Mouse (Mus musculus): Measurements from ENCODE around the gene Mapk7. TPM values are rescaled to one million over a fixed set of nuclear protein-coding genes. Genes with fewer than 3 reads are reported as not detected.

Gene Mapk7
- polyA plus RNA-seq, 1 experiment from 2014 or later: 36.2 TPM

- H3K9ac ChIP-seq (replicated peaks; ENCODE audit: low read depth): no peak overlapping the region
- DNase-seq (ENCODE audit: low spot score) (peak; percentile 56), ATAC-seq (peak; percentile 77)
- no peak overlapping the region for H3K4me2 ChIP-seq (replicated peaks; ENCODE audit: low read depth, low read length)
- 57% methylated on average over 5 of the region's 5 CpGs for WGBS
- H3K4me3 ChIP-seq (ENCODE audit: low read depth, low read length): no peak overlapping the region
- TF ChIP-seq CTCF (IDR thresholded peaks at IDR 0.05) (no peak), EP300 (IDR thresholded peaks at IDR 0.05) (peak; percentile 79)
- H3K36me3 ChIP-seq (ENCODE audit: insufficient read depth, low read length): peaks cover 4% of the 10 kb centered on the region; the same call in 1 of the 2 replicates
- peak overlapping the region; percentile 73 for H3K27ac ChIP-seq (ENCODE audit: low read length)
- H3K27me3 ChIP-seq (replicated peaks; ENCODE audit: insufficient read depth, low read length): no peaks in the 10 kb centered on the region
- peaks cover 19% of the 10 kb centered on the region; the same call in 1 of the 2 replicates for H3K4me1 ChIP-seq (ENCODE audit: insufficient read depth, low read depth, low read length)
- H3K9me3 ChIP-seq (ENCODE audit: low read length): no peaks in the 10 kb centered on the region
These were observed 39.4 kb upstream of the Mapk7 start for GRCm38 (mm10) chr11:61533571-61533970.

GRCm38 (mm10) chr11:61532820-61533219, 38.6 kb upstream of the Mapk7 start:
- H3K9me3 ChIP-seq (ENCODE audit: low read length): no peaks in the 10 kb centered on the region
- H3K9ac ChIP-seq (replicated peaks; ENCODE audit: low read depth): no peak overlapping the region
- ATAC-seq: no peak
- H3K36me3 ChIP-seq (ENCODE audit: insufficient read depth, low read length): peaks cover 4% of the 10 kb centered on the region; the same call in 1 of the 2 replicates
- peak; percentile 39 for DNase-seq (ENCODE audit: low spot score)
- H3K4me3 ChIP-seq (ENCODE audit: low read depth, low read length): no peak overlapping the region
- no peaks in the 10 kb centered on the region for H3K27me3 ChIP-seq (replicated peaks; ENCODE audit: insufficient read depth, low read length)
- 81% methylated on average over 2 of the region's 2 CpGs for WGBS
- H3K27ac ChIP-seq (ENCODE audit: low read length): peak overlapping the region; percentile 73
- TF ChIP-seq CTCF (IDR thresholded peaks at IDR 0.05): no peak
- TF ChIP-seq EP300 (IDR thresholded peaks at IDR 0.05): no peak
- peaks cover 19% of the 10 kb centered on the region; the same call in 1 of the 2 replicates for H3K4me1 ChIP-seq (ENCODE audit: insufficient read depth, low read depth, low read length)
- no peak overlapping the region for H3K4me2 ChIP-seq (replicated peaks; ENCODE audit: low read depth, low read length)

GRCm38 (mm10) chr11:61529268-61529713, 35.1 kb upstream of the Mapk7 start:
- Histone ChIP-seq H3K27me3 (replicated peaks; ENCODE audit: insufficient read depth, low read length) (no peaks in the 10 kb centered on the region), H3K4me1 (ENCODE audit: insufficient read depth, low read depth, low read length) (peaks cover 14% of the 10 kb centered on the region; the same call in 1 of the 2 replicates), H3K9me3 (ENCODE audit: low read length) (no peaks in the 10 kb centered on the region), H3K36me3 (ENCODE audit: insufficient read depth, low read length) (peaks cover 4% of the 10 kb centered on the region; the same call in 1 of the 2 replicates), H3K27ac (ENCODE audit: low read length) (peak overlapping the region; percentile 58; the same call in 1 of the 2 replicates), H3K4me3 (ENCODE audit: low read depth, low read length) (no peak overlapping the region), H3K9ac (replicated peaks; ENCODE audit: low read depth) (no peak overlapping the region), H3K4me2 (replicated peaks; ENCODE audit: low read depth, low read length) (no peak overlapping the region)
- peak; percentile 83 for DNase-seq (ENCODE audit: low spot score)
- TF ChIP-seq EP300 (IDR thresholded peaks at IDR 0.05): peak; percentile 47; the same call in 1 of the 2 replicates
- no peak for TF ChIP-seq CTCF (IDR thresholded peaks at IDR 0.05)
- WGBS: 32% methylated on average over 4 of the region's 4 CpGs
- ATAC-seq: peak; percentile 86

- H3K4me3 ChIP-seq (ENCODE audit: low read depth, low read length): no peak overlapping the region
- no peaks in the 10 kb centered on the region for H3K27me3 ChIP-seq (replicated peaks; ENCODE audit: insufficient read depth, low read length)
- H3K4me1 ChIP-seq (ENCODE audit: insufficient read depth, low read depth, low read length): peaks cover 11% of the 10 kb centered on the region; the same call in 1 of the 2 replicates
- no peak for TF ChIP-seq EP300 (IDR thresholded peaks at IDR 0.05)
- no peak for TF ChIP-seq CTCF (IDR thresholded peaks at IDR 0.05)
- ATAC-seq: no peak
- no peak overlapping the region for H3K9ac ChIP-seq (replicated peaks; ENCODE audit: low read depth)
- no peak for DNase-seq (ENCODE audit: low spot score)
- WGBS: 88% methylated on average over 1 of the region's 1 CpGs
- no peaks in the 10 kb centered on the region for H3K9me3 ChIP-seq (ENCODE audit: low read length)
- H3K27ac ChIP-seq (ENCODE audit: low read length): no peak overlapping the region
- H3K36me3 ChIP-seq (ENCODE audit: insufficient read depth, low read length): peaks cover 4% of the 10 kb centered on the region; the same call in 1 of the 2 replicates
- H3K4me2 ChIP-seq (replicated peaks; ENCODE audit: low read depth, low read length): no peak overlapping the region
These were observed 32.7 kb upstream of the Mapk7 start for GRCm38 (mm10) chr11:61526872-61527271.

GRCm38 (mm10) chr11:61519484-61520107, 25.4 kb upstream of the Mapk7 start:
- no peak for DNase-seq (ENCODE audit: low spot score)
- no peak overlapping the region for H3K27ac ChIP-seq (ENCODE audit: low read length)
- TF ChIP-seq EP300 (IDR thresholded peaks at IDR 0.05) (no peak), CTCF (IDR thresholded peaks at IDR 0.05) (no peak)

GRCm38 (mm10) chr11:61518871-61519270, 24.7 kb upstream of the Mapk7 start:
- H3K36me3 ChIP-seq (ENCODE audit: insufficient read depth, low read length): peaks cover 26% of the 10 kb centered on the region; the same call in 1 of the 2 replicates
- no peak for ATAC-seq
- WGBS: 77% methylated on average over 3 of the region's 3 CpGs

More at GRCm38 (mm10) chr11:61519484-61520107, 25.4 kb upstream of the Mapk7 start:
- H3K9ac ChIP-seq (replicated peaks; ENCODE audit: low read depth): no peak overlapping the region
- no peaks in the 10 kb centered on the region for H3K9me3 ChIP-seq (ENCODE audit: low read length)
- H3K4me3 ChIP-seq (ENCODE audit: low read depth, low read length): no peak overlapping the region
- peaks cover 26% of the 10 kb centered on the region; the same call in 1 of the 2 replicates for H3K36me3 ChIP-seq (ENCODE audit: insufficient read depth, low read length)
- no peak overlapping the region for H3K4me2 ChIP-seq (replicated peaks; ENCODE audit: low read depth, low read length)
- no peaks in the 10 kb centered on the region for H3K4me1 ChIP-seq (ENCODE audit: insufficient read depth, low read depth, low read length)
- no peak for ATAC-seq
- 91% methylated on average over 3 of the region's 3 CpGs for WGBS
- no peaks in the 10 kb centered on the region for H3K27me3 ChIP-seq (replicated peaks; ENCODE audit: insufficient read depth, low read length)

More at GRCm38 (mm10) chr11:61518871-61519270, 24.7 kb upstream of the Mapk7 start:
- Histone ChIP-seq H3K4me2 (replicated peaks; ENCODE audit: low read depth, low read length) (no peak overlapping the region), H3K9ac (replicated peaks; ENCODE audit: low read depth) (no peak overlapping the region), H3K4me1 (ENCODE audit: insufficient read depth, low read depth, low read length) (no peaks in the 10 kb centered on the region), H3K9me3 (ENCODE audit: low read length) (no peaks in the 10 kb centered on the region), H3K27me3 (replicated peaks; ENCODE audit: insufficient read depth, low read length) (no peaks in the 10 kb centered on the region), H3K27ac (ENCODE audit: low read length) (no peak overlapping the region), H3K4me3 (ENCODE audit: low read depth, low read length) (no peak overlapping the region)
- no peak for TF ChIP-seq CTCF (IDR thresholded peaks at IDR 0.05)
- no peak for TF ChIP-seq EP300 (IDR thresholded peaks at IDR 0.05)
- DNase-seq (ENCODE audit: low spot score): no peak
